Mouse (Mus musculus) spleen, postnatal 10 days (tissue): ENCODE results near the gene Col4a1.

Experiments used
- DNase-seq, 2 experiments: peaks; one replicate each; pipeline ENCODE4 v3.0.0; 2021 to 2022; ENCODE audit warnings: low spot score in 2 of 2

The Col4a1 gene

DNA sequence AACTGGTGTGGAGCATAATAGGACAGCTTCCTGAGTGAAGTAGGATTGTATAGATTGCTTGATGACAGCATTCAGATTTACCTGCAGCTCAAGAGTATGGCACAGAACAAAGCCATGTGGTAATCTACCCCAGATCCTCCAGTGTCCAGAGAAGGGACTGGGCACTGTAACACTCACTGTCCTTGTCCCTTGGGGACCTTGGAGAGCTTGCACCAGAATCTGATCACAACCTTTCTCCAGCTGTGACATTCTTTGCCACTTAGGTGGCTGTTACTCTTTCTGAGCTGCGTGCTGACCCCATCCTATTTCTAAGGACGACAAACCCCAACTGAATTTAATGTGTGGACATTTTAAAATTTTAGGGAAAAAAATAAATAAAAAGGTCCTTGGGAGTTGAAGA is 46.2 kb downstream of the Col4a1 start:
- no peak for DNase-seq

DNA sequence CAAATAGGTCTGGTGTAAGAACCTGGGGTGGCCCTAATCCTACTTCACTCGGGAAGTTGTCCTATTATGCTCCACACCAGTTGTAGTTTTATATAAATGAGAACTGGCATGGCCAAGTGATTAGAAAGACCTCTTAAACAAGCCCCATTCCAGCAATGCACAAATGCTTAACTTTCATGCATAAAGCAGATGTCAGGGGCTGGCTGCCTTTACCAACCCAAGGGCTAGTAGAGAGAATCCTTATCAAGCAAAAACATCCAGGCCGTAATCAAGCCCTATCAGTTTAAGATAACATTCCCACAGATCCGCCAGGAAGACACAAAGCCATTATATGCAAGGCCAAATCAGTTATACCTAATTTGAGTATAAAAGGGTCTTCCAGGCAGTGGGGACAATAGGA is 46.7 kb downstream of the Col4a1 start:
- no peak for DNase-seq

DNA sequence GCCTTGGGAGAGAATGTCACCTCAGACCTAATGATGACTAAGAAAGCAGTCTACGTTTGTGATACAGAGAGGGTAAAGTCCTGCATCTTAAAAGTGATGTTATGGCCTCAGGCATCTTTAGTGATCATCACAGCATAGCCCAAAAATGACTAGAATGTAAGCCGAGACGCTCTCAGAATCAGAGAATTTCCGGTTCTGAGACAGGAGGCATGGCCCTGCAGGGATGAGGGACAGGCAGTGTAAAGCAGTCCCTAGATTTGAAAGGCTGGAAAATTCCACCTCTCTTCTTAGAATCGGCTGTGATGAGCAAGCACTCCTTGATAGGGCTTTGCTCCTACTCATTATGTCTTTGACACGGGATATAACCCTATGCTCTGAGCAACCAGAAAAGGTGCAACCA is 48.8 kb downstream of the Col4a1 start:
- DNase-seq, result no peak

DNA sequence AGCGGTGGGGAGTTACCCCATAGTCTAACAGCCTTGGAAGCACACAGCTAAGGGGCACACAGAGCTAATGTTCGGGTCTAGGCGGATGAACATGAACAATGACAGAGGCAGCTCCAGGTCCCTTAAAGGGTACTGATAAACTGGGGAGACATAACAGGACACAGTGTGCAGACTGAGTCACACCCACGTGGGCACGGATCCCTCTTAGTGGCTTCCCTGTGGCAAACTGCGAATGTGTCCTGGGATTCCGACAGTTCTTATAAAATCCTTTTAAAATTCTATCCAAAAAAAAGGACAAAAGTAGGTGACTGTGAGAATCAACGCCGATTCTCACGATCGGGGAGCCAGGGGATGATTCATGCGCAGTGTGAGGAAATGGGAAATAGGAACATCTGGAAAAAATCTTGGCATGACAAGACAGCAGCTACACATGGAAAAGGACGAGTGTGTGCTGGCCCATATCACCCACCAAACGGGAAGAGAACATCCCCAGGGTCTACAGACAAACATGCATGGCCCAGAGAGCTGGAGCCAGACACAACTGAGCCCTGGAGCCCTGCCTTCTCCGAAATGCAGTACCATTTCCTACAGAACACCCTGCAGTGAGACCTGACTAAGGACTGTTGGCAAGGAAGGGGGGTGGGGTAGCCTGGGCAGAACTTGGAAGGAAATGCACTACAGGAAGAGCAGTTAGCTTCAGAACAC is 50.4 kb downstream of the Col4a1 start:
- no peak for DNase-seq

DNA sequence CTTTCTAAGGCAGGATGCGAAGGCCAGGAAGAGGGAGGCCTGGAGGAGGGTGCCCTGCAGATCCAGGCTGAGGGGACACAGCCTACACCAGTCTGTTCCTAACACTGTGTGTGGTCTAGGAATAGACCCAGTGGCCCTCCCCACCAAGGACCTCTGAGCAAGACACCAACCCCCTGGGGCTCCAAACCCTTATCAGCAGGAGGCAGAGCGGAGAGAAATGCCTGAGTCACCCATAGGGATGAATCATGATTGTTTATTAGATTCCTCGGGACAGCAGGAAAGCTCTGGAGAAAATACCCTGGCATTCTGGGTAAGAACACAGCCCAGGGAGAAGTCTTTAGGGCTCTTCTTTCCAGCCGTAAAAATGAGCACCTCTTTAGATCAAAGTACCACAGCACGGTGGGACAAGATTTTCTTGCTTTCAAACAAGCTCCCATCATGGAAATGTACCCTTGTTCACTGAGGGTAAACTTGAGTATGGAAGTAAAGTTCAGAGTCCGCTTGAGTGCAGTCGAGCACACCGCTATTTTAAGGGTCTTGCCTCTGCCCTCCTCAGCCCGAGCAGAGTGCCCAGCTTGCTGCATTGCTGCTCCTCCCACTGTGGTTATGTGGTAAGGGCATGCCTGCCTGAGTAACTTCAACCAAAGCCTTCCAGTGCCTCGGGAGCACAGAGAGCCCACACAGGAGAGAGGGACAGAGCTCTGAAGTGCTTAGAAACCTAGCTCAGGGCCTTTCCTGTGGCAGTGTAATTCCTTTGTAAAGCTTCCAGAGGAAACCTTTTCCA is 52.6 kb downstream of the Col4a1 start:
- no peak for DNase-seq

- no peak for DNase-seq
Observed at GRCm38 (mm10) chr8:11258517-11259136, 54.0 kb downstream of the Col4a1 start.

DNA sequence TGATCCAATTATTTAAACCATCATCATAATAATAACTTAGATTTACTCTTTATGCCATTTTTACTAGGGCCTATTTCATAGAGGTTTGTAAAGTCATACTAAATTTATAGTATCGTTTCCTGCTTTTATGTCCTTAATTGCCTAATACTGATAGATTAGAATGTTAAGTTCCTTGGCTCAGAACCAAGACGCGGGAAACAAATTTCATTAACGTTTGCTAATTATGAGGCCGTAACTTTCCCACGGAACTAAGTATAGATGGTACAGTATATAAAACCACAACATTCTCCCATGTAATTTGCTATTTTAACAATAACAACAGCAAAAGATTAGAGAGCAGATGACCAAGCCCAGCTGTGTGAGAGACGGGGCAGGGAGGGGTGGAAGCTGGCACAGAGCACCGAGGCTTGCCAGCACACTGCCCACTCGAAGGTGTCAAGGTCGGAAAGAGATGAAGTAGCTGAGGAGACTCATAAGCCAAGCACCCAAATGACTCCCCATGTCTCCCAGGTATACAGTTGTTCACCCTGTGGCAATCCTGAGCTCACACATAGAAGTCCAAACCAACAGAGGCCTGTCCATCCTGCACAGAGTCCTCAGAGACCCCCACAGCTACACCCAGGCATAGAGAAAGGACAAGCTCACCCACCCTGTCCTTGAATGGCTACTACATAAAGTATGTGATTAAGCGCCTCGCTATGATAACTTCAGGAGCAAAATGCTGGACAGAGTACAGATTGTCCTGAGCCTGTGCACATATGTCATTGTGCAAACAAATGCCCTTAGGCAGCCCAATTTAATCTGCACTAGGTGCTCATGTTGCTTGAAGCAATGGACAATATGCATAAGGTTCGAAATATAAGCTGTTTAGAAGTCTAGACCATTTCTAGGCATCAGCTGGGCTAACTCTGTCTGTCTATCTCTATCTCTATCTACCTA is 55.3 kb downstream of the Col4a1 start:
- DNase-seq, result no peak

GRCm38 (mm10) chr8:11256405-11256804 is 56.2 kb downstream of the Col4a1 start:
- no peak for DNase-seq

DNA sequence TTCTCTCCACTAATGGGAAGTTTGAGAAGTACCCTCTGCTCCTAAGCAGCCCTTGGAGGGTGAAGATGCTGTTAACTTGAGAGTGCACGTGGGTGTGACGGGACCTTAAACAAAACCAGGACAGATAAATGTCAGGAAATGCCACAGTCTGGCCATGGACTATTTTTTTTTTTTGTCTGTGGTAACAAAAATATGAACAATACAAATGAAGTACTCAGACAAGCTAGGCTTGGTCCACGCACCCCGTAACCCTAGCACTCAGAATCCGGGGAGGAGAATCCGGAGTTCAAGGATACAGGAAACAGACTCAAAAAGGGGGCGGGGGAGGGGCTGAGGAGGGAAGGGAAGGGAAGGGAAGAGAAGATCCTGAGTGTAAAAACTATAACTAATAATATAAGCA is 56.9 kb downstream of the Col4a1 start:
- DNase-seq, result no peak

GRCm38 (mm10) chr8:11254914-11255530 is 57.6 kb downstream of the Col4a1 start:
- no peak for DNase-seq

DNA sequence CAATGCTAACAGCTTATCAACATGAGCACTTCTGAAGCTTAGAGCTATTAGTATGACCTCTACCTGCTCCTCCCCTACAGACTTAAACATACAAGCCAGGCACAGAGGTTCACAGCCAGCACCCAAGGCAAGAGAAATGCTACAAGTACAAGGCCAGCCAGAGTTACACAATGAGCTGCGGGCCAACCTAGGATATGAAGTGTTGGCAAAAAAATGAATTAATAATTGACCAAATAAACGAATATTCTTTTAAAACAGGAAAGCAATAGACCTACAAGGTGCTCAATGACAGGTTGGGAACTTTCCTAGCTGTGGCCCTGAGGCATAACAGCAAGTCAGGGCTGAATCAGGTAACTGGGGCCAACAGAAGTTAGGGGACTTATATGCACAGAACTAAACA is 58.1 kb downstream of the Col4a1 start:
- DNase-seq, result no peak

GRCm38 (mm10) chr8:11253556-11253955 is 59.1 kb downstream of the Col4a1 start:
- DNase-seq, result peak; percentile 31 to 70

DNA sequence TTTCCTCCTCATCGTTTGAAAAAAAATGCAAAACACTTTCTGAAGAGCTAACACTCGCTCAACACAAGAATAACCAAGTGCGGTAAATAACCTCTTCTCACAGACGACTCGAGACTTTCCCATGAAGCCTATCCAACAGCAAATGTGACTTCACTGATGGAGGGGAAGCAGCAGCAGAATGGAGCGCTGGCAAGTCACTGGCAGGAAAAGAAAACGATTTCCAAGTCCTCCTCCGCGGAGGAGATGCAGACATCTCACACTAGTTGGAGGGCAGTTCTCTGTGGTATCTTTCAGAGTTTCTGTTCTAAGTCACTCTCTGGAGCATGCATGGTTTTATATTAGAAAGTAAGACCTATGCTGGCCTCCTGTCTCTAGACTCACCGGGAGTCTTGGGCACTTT is 59.6 kb downstream of the Col4a1 start:
- no peak for DNase-seq

- no peak for DNase-seq
Observed at GRCm38 (mm10) chr8:11252235-11252774, 60.3 kb downstream of the Col4a1 start.

DNA sequence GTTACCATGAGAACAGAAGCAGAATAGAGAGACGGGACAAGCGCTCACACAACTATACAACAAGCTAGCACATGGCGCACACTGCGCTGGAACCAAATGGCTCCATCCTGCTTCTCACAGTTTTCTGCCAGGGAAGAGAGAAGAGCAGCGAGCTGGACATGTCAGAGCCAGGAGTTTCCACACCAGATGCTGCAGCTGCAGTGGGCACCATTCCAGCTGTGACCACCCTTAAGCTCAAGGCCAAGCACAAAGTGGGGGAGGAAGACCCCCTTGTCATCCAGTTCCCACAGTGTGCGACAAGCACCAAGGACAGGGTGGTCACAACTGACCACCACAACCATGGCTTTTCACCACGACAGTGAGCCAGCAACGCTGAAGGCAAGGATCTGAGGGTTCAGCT is 62.5 kb downstream of the Col4a1 start:
- DNase-seq, result no peak

GRCm38 (mm10) chr8:11249541-11250058 is 63.0 kb downstream of the Col4a1 start:
- DNase-seq, result no peak

DNA sequence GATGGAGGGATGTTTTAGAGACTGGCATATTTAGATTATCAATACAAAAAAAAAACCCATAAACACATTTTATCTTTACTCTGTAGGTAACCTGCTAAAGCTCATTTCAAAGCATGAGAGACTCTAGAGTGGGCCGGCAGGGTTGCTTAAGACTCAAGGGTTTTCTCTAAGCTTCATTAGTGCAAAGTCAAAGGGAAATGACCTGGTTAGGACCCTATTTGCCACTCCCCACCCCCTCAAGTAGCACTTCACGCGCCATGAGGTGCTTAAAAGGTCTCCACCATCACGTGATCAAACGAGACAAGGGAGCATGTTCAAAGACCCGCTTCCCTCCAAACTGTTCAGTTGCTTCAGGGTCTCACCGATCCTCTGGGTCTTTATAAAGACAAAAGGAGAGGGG is 63.9 kb downstream of the Col4a1 start:
- DNase-seq, result no peak

GRCm38 (mm10) chr8:11241488-11241887 is 71.1 kb downstream of the Col4a1 start:
- no peak for DNase-seq

DNA sequence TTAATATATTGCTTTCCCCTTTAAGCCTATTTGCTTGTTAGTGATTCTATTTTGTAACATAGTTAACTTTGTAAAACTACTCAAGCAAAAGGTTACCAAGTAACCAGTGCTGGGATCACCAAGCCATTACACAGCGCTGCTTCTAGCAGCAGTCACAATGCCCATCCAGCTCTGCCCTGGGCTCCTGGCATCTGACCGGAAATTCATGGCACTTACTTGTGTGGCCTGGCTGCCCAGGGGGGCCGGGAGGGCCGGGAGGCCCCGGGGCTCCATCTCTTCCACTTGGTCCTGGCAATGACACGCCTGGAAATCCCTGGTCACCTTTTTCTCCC is 77.8 kb downstream of the Col4a1 start:
- DNase-seq, result no peak

- no peak for DNase-seq
Observed at GRCm38 (mm10) chr8:11234151-11234878, 78.3 kb downstream of the Col4a1 start.
